ENCODE assay signal across 25 mouse cellular contexts in the genomic region with DNA sequence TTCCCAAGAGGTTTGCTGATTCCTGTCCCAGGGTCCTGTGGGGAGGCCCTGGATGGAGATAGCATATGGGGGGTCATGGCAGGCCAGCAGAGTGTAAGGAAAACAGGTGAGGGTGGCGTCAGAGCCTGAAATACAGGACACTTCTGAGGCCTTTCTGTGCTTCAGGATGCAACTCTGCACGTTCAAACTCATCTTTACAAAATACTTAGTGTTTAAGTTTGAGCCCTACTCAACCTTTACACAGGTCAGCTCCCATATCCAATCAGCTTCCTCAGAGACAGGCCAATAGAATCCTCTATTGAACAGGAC.
A peak's percentile ranks its signal among the peaks of the same experiment; 100 is the strongest.
DNase-seq lines count a peak whose midpoint lies in the region; ATAC-seq and TF ChIP-seq lines count a peak whose summit lies in the region.
"Had no signal": no experiment of that assay in that cellular context is flagged by ENCODE, and none has a peak within 500 bp of the region (broad histone marks: within the 10 kb centered on the region; RNA-seq: fewer than 3 reads in every experiment).

No protein-coding gene starts in this region.

- 0 out of 2 replicates have a peak overlapping the region, but pooled peaks have one; percentile 11 for H3K27ac ChIP-seq in heart, embryonic 16.5 days (ENCODE audit: low read length)
- peak overlapping the region; percentile 63; the same call in 1 of the 2 replicates for H3K27ac ChIP-seq in liver, embryonic 16.5 days (ENCODE audit: low read length)
- peak overlapping the region; percentile 85 for H3K27ac ChIP-seq in liver, postnatal 0 days (ENCODE audit: low read depth)
- H3K27ac ChIP-seq in stomach, postnatal 0 days (replicated peaks) = 0 out of 2 replicates have a peak overlapping the region, but pooled peaks have one; percentile 24
- H3K27ac ChIP-seq: embryonic facial prominence, embryonic 10.5 days; embryonic facial prominence, embryonic 13.5 days; forebrain, embryonic 12.5 days; forebrain, embryonic 15.5 days; heart, embryonic 13.5 days; hindbrain, embryonic 10.5 days; hindbrain, embryonic 14.5 days; hindbrain, postnatal 0 days had no signal

- no peaks in the 10 kb centered on the region for H3K9me3 ChIP-seq in heart, embryonic 16.5 days (replicated peaks; ENCODE audit: control insufficient read depth, low read length)
- no peaks in the 10 kb centered on the region for H3K9me3 ChIP-seq in liver, embryonic 16.5 days (replicated peaks; ENCODE audit: control insufficient read depth, low read length)
- H3K9me3 ChIP-seq in liver, postnatal 0 days (ENCODE audit: low read length) = no peaks in the 10 kb centered on the region
- no peaks in the 10 kb centered on the region for H3K9me3 ChIP-seq in stomach, postnatal 0 days (ENCODE audit: control insufficient read depth, low read length)
- H3K9me3 ChIP-seq: embryonic facial prominence, embryonic 10.5 days; embryonic facial prominence, embryonic 13.5 days; forebrain, embryonic 12.5 days; forebrain, embryonic 15.5 days; heart, embryonic 13.5 days; hindbrain, embryonic 10.5 days had no signal

- no peaks in the 10 kb centered on the region for H3K36me3 ChIP-seq in heart, embryonic 16.5 days (ENCODE audit: control insufficient read depth, insufficient read depth)
- no peaks in the 10 kb centered on the region for H3K36me3 ChIP-seq in liver, embryonic 16.5 days (ENCODE audit: control insufficient read depth, insufficient read depth)
- H3K36me3 ChIP-seq in liver, postnatal 0 days (replicated peaks; ENCODE audit: insufficient read depth, low read length) = no peaks in the 10 kb centered on the region
- H3K36me3 ChIP-seq in stomach, postnatal 0 days (ENCODE audit: control insufficient read depth, insufficient read depth, low read length) = no peaks in the 10 kb centered on the region
- H3K36me3 ChIP-seq: embryonic facial prominence, embryonic 10.5 days; embryonic facial prominence, embryonic 13.5 days; forebrain, embryonic 12.5 days; forebrain, embryonic 15.5 days; heart, embryonic 13.5 days; hindbrain, embryonic 10.5 days had no signal

- no peaks in the 10 kb centered on the region for H3K27me3 ChIP-seq in heart, embryonic 16.5 days (ENCODE audit: control insufficient read depth, insufficient read depth, low read length)
- H3K27me3 ChIP-seq in liver, embryonic 16.5 days (ENCODE audit: control insufficient read depth, insufficient read depth, low read depth, low read length) = no peaks in the 10 kb centered on the region
- H3K27me3 ChIP-seq in liver, postnatal 0 days (ENCODE audit: insufficient read depth, low read length) = no peaks in the 10 kb centered on the region
- no peaks in the 10 kb centered on the region for H3K27me3 ChIP-seq in stomach, postnatal 0 days (ENCODE audit: control insufficient read depth, insufficient read depth, low read length)
- H3K27me3 ChIP-seq: forebrain, embryonic 12.5 days; forebrain, embryonic 15.5 days; heart, embryonic 13.5 days had no signal

- WGBS in heart, embryonic 16.5 days = 78% methylated on average over 2 of the region's 2 CpGs
- 35% methylated on average over 2 of the region's 2 CpGs for WGBS in liver, embryonic 16.5 days (ENCODE audit: insufficient replicate concordance)
- WGBS in liver, postnatal 0 days (ENCODE audit: insufficient replicate concordance) = 51% methylated on average over 2 of the region's 2 CpGs
- WGBS in stomach, postnatal 0 days = 82% methylated on average over 2 of the region's 2 CpGs

- no peak for TF ChIP-seq CTCF in liver, postnatal 0 days (IDR thresholded peaks at IDR 0.05; ENCODE audit: low read depth)
- TF ChIP-seq CTCF in stomach, postnatal 0 days (IDR thresholded peaks at IDR 0.05; ENCODE audit: low read depth) = no peak

- no peak for DNase-seq in heart, adult 18-20 months
- DNase-seq in liver = no peak
- DNase-seq in liver, postnatal 0 days = no peak
- DNase-seq in stomach, postnatal 0 days (ENCODE audit: low spot score) = no peak
- DNase-seq in layer of hippocampus, postnatal 25 days (ENCODE audit: extremely low spot score in 1 of 2, low spot score in 1 of 2) = no peak
- DNase-seq: adrenal gland, adult 2 months; adrenal gland, postnatal 14 days; cerebellum, adult 11-12 months; cerebellum, adult 8-10 months; cerebellum, postnatal 10 days; cerebellum, postnatal 36 days; embryo, embryonic 11 days; gastrocnemius, postnatal 25 days; heart, postnatal 36 days had no signal

- H3K4me1 ChIP-seq in heart, embryonic 16.5 days (ENCODE audit: control insufficient read depth, insufficient read depth, low read length) = no peaks in the 10 kb centered on the region
- H3K4me1 ChIP-seq in liver, embryonic 16.5 days (ENCODE audit: control insufficient read depth, low read depth, low read length) = no peaks in the 10 kb centered on the region; the same call in 1 of the 2 replicates
- peaks cover 15% of the 10 kb centered on the region for H3K4me1 ChIP-seq in liver, postnatal 0 days (ENCODE audit: insufficient read depth)
- H3K4me1 ChIP-seq in stomach, postnatal 0 days (replicated peaks; ENCODE audit: control insufficient read depth, insufficient read depth) = no peaks in the 10 kb centered on the region
- H3K4me1 ChIP-seq: heart, embryonic 13.5 days had no signal

- no peak overlapping the region for H3K4me2 ChIP-seq in heart, embryonic 16.5 days (ENCODE audit: low read depth, low read length)
- H3K4me2 ChIP-seq in liver, embryonic 16.5 days (ENCODE audit: low read depth, low read length) = no peak overlapping the region
- H3K4me2 ChIP-seq in liver, postnatal 0 days (ENCODE audit: low read depth, low read length) = no peak overlapping the region
- no peak overlapping the region for H3K4me2 ChIP-seq in stomach, postnatal 0 days (replicated peaks; ENCODE audit: low read depth)
- H3K4me2 ChIP-seq: embryonic facial prominence, embryonic 13.5 days; forebrain, embryonic 12.5 days; forebrain, embryonic 15.5 days; heart, embryonic 13.5 days; hindbrain, embryonic 14.5 days had no signal

- no peak for ATAC-seq in heart, embryonic 16.5 days (replicated peaks; ENCODE audit: extremely low read depth, insufficient read depth, low FRiP score)
- no peak for ATAC-seq in liver, embryonic 16.5 days (ENCODE audit: low read depth)
- no peak for ATAC-seq in liver, postnatal 0 days
- ATAC-seq in stomach, postnatal 0 days (ENCODE audit: low FRiP score, low TSS enrichment) = no peak
- ATAC-seq: forebrain, embryonic 15.5 days; hindbrain, postnatal 0 days had no signal

- H3K4me3 ChIP-seq in heart, embryonic 16.5 days (ENCODE audit: low read length) = no peak overlapping the region
- H3K4me3 ChIP-seq in liver, embryonic 16.5 days (ENCODE audit: low read depth, low read length) = no peak overlapping the region
- H3K4me3 ChIP-seq in liver, postnatal 0 days (ENCODE audit: low read depth, low read length) = no peak overlapping the region
- H3K4me3 ChIP-seq in stomach, postnatal 0 days (ENCODE audit: low read depth, low read length) = no peak overlapping the region
- H3K4me3 ChIP-seq: embryonic facial prominence, embryonic 10.5 days; embryonic facial prominence, embryonic 13.5 days; erythroblast, embryonic 14.5 days; forebrain, embryonic 12.5 days; forebrain, embryonic 15.5 days; heart, embryonic 13.5 days; hindbrain, embryonic 10.5 days had no signal

- TF ChIP-seq EP300 in liver, postnatal 0 days (IDR thresholded peaks at IDR 0.05; ENCODE audit: low read depth) = 0 out of 2 replicates have a peak, but pooled peaks have one; percentile 3
- TF ChIP-seq EP300 in stomach, postnatal 0 days (optimal IDR thresholded peaks at IDR 0.05) = no peak

- no peak overlapping the region for H3K9ac ChIP-seq in heart, embryonic 16.5 days (ENCODE audit: low read length)
- H3K9ac ChIP-seq in liver, embryonic 16.5 days (ENCODE audit: low read depth, low read length) = no peak overlapping the region
- H3K9ac ChIP-seq in liver, postnatal 0 days (replicated peaks) = no peak overlapping the region
- no peak overlapping the region for H3K9ac ChIP-seq in stomach, postnatal 0 days (ENCODE audit: low read length)
- H3K9ac ChIP-seq: embryonic facial prominence, embryonic 13.5 days; forebrain, embryonic 12.5 days; forebrain, embryonic 15.5 days; heart, embryonic 13.5 days; hindbrain, embryonic 14.5 days had no signal

Comparison
In these comparisons a context has a peak if more than half of its experiments do, and no peak if none do; other contexts are left out.
1. H3K27ac ChIP-seq: peak in every context shown above with its lines; median percentile 85 in liver, postnatal 0 days; 63 in liver, embryonic 16.5 days; 24 in stomach, postnatal 0 days; 11 in heart, embryonic 16.5 days.